Mouse (Mus musculus): ENCODE results near the gene Smad9. TPM values are rescaled to one million over a fixed set of nuclear protein-coding genes. Genes with fewer than 3 reads are reported as not detected.

Smad9 gene
- total and polyA plus RNA-seq, 3 experiments: 0.05 TPM; not detected in 2

DNA sequence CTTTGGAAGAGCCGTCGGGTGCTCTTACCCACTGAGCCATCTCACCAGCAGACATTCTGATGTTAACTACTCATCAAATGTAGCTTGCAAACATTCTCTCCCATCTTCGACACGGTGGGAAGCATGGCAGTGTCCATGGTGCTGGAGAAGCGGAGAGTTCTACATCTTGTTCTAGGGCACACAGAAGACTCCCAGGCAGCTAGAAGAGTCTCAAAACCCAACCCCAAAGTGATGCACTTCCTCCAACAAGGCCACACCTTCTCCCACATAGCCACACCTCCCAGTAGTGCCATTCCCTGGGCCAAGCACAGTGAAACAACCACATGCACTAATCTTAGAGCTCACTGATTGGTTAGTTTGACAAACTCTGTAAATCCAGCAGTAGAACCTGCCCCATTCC is 53.7 kb downstream of the Smad9 start:
- Histone ChIP-seq H3K36me3 (replicated peaks) (peaks cover 15% of the 10 kb centered on the region), H3K4me3 (ENCODE audit: low read depth, low read length) (no peak overlapping the region), H3K27me3 (ENCODE audit: insufficient read depth, low read length) (no peaks in the 10 kb centered on the region), H3K4me1 (ENCODE audit: insufficient read depth, low read depth, low read length) (peaks cover 23% of the 10 kb centered on the region), H3K9me3 (replicated peaks) (no peaks in the 10 kb centered on the region)
- DNase-seq (ENCODE audit: low spot score) (no peak), ATAC-seq (ENCODE audit: extremely low read depth, insufficient number of reproducible peaks, low FRiP score, poor library complexity, severe bottlenecking) (no peak)
- TF ChIP-seq GATA2 (IDR thresholded peaks at IDR 0.05; ENCODE audit: borderline replicate concordance, low read depth, low read length): no peak
- no peak for TF ChIP-seq TAL1 (conservative IDR thresholded peaks at IDR 0.05; ENCODE audit: low read depth, low read length)
- TF ChIP-seq CTCF (IDR thresholded peaks at IDR 0.05; ENCODE audit: low read depth, low read length): no peak
- TF ChIP-seq POLR2AphosphoS5 (IDR thresholded peaks at IDR 0.05; ENCODE audit: insufficient replicate concordance, low read depth, low read length): no peak
- no peak for TF ChIP-seq GATA1 (IDR thresholded peaks at IDR 0.05; ENCODE audit: borderline replicate concordance, low read length)

DNA sequence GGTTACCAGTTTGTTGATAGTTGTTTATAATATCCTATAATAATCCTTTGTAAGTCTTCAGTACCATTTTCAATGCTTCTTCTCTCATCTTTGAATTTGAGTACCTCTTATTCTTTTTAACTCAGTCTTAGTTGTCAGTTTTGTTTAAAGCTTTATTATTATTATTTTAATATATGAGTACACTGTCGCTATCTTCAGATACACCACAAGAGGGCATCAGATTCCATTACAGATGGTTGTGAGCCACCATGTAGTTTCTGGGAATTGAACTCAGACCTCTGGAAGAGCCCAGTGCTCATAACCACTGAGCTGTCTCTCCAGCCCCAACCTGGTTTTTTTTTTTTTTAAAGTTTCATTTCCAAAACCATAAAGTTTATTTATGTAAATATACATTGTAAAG is 56.2 kb downstream of the Smad9 start:
- no peak for DNase-seq (ENCODE audit: low spot score)
- TF ChIP-seq GATA2 (IDR thresholded peaks at IDR 0.05; ENCODE audit: borderline replicate concordance, low read depth, low read length) (no peak), POLR2AphosphoS5 (IDR thresholded peaks at IDR 0.05; ENCODE audit: insufficient replicate concordance, low read depth, low read length) (no peak), GATA1 (IDR thresholded peaks at IDR 0.05; ENCODE audit: borderline replicate concordance, low read length) (no peak), CTCF (IDR thresholded peaks at IDR 0.05; ENCODE audit: low read depth, low read length) (no peak), TAL1 (conservative IDR thresholded peaks at IDR 0.05; ENCODE audit: low read depth, low read length) (no peak)
- no peaks in the 10 kb centered on the region for H3K27me3 ChIP-seq (ENCODE audit: insufficient read depth, low read length)
- no peaks in the 10 kb centered on the region for H3K9me3 ChIP-seq (replicated peaks)
- no peak for ATAC-seq (ENCODE audit: extremely low read depth, insufficient number of reproducible peaks, low FRiP score, poor library complexity, severe bottlenecking)
- peaks cover 12% of the 10 kb centered on the region for H3K4me1 ChIP-seq (ENCODE audit: insufficient read depth, low read depth, low read length)
- no peaks in the 10 kb centered on the region for H3K36me3 ChIP-seq (replicated peaks)
- H3K4me3 ChIP-seq (ENCODE audit: low read depth, low read length): no peak overlapping the region

DNA sequence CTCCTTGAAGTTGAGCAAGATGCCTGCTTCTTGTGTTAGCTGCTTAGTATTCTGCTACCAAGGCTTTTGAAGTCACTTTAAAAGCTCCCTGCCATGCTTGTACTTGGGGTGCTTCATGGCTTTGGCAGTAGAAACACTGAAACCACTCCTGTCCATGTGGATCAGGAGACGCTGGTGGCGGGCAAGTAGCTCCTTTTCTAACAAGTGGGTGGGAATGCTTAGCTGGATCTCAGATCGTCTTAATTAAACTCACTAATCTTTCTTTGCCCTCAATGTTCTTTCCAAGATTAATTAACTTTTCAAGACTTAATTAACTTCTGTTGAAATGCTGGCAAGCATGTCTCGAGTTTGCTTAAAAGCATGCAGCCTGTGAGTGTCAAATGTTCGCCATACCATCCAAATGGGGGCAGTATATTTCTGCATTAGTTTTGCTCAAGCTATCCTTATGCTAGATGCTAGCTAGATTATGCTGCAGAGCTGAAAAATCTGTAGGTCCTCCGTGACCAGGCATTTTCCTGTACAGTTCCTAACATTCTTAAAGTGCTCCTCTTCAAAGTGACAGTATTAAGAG is 58.1 kb downstream of the Smad9 start:
- Histone ChIP-seq H3K9me3 (replicated peaks) (no peaks in the 10 kb centered on the region), H3K36me3 (replicated peaks) (no peaks in the 10 kb centered on the region), H3K4me3 (ENCODE audit: low read depth, low read length) (no peak overlapping the region), H3K27me3 (ENCODE audit: insufficient read depth, low read length) (no peaks in the 10 kb centered on the region), H3K4me1 (ENCODE audit: insufficient read depth, low read depth, low read length) (peaks cover 6% of the 10 kb centered on the region)
- TF ChIP-seq POLR2AphosphoS5 (IDR thresholded peaks at IDR 0.05; ENCODE audit: insufficient replicate concordance, low read depth, low read length): no peak
- no peak for TF ChIP-seq GATA2 (IDR thresholded peaks at IDR 0.05; ENCODE audit: borderline replicate concordance, low read depth, low read length)
- TF ChIP-seq GATA1 (IDR thresholded peaks at IDR 0.05; ENCODE audit: borderline replicate concordance, low read length): no peak
- TF ChIP-seq CTCF (IDR thresholded peaks at IDR 0.05; ENCODE audit: low read depth, low read length): no peak
- ATAC-seq (ENCODE audit: extremely low read depth, insufficient number of reproducible peaks, low FRiP score, poor library complexity, severe bottlenecking) (no peak), DNase-seq (ENCODE audit: low spot score) (no peak)

DNA sequence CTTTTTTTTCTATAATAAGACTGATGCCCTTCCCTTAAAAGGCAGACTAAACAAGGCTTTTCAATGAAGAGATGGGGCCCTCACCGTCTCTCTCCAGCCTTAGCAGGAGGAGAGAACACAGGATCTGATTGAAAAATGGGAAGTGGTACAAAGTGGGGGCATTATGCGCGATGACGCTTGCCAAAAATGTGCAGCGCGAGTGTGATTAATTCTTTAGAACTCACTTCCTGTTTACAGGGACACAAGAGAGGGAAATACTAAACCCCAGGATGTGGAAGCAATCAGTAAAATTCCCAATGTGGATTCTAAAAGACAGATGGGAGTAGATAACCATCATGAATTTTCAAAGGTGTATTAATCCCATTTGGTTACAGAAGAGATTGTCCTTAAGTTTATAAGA is 59.2 kb downstream of the Smad9 start:
- no peaks in the 10 kb centered on the region for H3K9me3 ChIP-seq (replicated peaks)
- DNase-seq (ENCODE audit: low spot score) (no peak), ATAC-seq (ENCODE audit: extremely low read depth, insufficient number of reproducible peaks, low FRiP score, poor library complexity, severe bottlenecking) (no peak)
- no peaks in the 10 kb centered on the region for H3K27me3 ChIP-seq (ENCODE audit: insufficient read depth, low read length)
- H3K4me1 ChIP-seq (ENCODE audit: insufficient read depth, low read depth, low read length): no peaks in the 10 kb centered on the region
- no peaks in the 10 kb centered on the region for H3K36me3 ChIP-seq (replicated peaks)
- no peak overlapping the region for H3K4me3 ChIP-seq (ENCODE audit: low read depth, low read length)
- TF ChIP-seq GATA2 (IDR thresholded peaks at IDR 0.05; ENCODE audit: borderline replicate concordance, low read depth, low read length) (no peak), POLR2AphosphoS5 (IDR thresholded peaks at IDR 0.05; ENCODE audit: insufficient replicate concordance, low read depth, low read length) (no peak), CTCF (IDR thresholded peaks at IDR 0.05; ENCODE audit: low read depth, low read length) (no peak), GATA1 (IDR thresholded peaks at IDR 0.05; ENCODE audit: borderline replicate concordance, low read length) (no peak), TAL1 (conservative IDR thresholded peaks at IDR 0.05; ENCODE audit: low read depth, low read length) (no peak)

DNA sequence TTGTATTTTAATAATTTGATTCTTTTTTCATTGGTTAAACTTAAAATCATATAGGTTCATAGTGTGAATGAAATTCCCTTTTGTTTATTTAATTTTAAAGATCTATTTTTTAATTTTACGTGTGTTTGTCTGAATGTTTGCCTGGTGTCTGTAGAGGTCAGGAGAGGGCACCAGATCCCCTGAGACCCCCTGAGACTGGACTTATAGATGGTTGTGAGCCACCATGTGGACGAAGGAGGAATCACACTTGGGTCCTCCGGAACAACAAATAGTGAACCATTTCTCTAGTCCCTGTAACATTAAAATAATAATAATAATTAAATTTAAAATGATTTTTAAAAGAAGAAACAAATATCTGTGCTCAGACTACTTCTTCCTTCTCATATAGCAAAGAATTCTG is 59.9 kb downstream of the Smad9 start:
- Histone ChIP-seq H3K9me3 (replicated peaks) (no peaks in the 10 kb centered on the region), H3K4me1 (ENCODE audit: insufficient read depth, low read depth, low read length) (no peaks in the 10 kb centered on the region), H3K27me3 (ENCODE audit: insufficient read depth, low read length) (no peaks in the 10 kb centered on the region), H3K4me3 (ENCODE audit: low read depth, low read length) (no peak overlapping the region), H3K36me3 (replicated peaks) (no peaks in the 10 kb centered on the region)
- DNase-seq (ENCODE audit: low spot score) (peak; percentile 11), ATAC-seq (ENCODE audit: extremely low read depth, insufficient number of reproducible peaks, low FRiP score, poor library complexity, severe bottlenecking) (peak; percentile 71)
- TF ChIP-seq POLR2AphosphoS5 (IDR thresholded peaks at IDR 0.05; ENCODE audit: insufficient replicate concordance, low read depth, low read length) (no peak), CTCF (IDR thresholded peaks at IDR 0.05; ENCODE audit: low read depth, low read length) (0 out of 2 replicates have a peak, but pooled peaks have one; percentile 27), TAL1 (conservative IDR thresholded peaks at IDR 0.05; ENCODE audit: low read depth, low read length) (no peak)

DNA sequence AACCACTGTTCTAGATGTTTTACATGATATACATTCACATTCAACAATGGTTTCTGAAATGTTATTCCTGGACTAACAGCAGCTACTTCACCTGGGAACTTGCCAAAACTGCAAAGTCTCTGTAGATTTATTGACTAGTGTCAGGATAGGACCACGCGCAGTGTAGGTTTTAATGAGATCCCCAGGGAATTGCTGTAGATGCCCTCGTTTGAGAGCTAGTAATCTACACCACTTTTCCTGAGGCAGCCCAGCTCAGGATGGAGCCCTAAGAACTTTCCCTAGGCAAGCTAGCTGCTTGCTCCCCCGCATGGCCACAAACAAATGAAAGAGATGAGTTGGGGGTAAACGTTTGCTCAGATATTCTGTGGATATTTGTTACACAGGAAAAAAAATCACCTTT is 67.1 kb downstream of the Smad9 start:
- no peak for TF ChIP-seq TAL1 (conservative IDR thresholded peaks at IDR 0.05; ENCODE audit: low read depth, low read length)
- no peak for TF ChIP-seq POLR2AphosphoS5 (IDR thresholded peaks at IDR 0.05; ENCODE audit: insufficient replicate concordance, low read depth, low read length)
- no peak for TF ChIP-seq GATA1 (IDR thresholded peaks at IDR 0.05; ENCODE audit: borderline replicate concordance, low read length)
- TF ChIP-seq GATA2 (IDR thresholded peaks at IDR 0.05; ENCODE audit: borderline replicate concordance, low read depth, low read length): no peak
- no peak for TF ChIP-seq CTCF (IDR thresholded peaks at IDR 0.05; ENCODE audit: low read depth, low read length)
- DNase-seq (ENCODE audit: low spot score) (no peak), ATAC-seq (ENCODE audit: extremely low read depth, insufficient number of reproducible peaks, low FRiP score, poor library complexity, severe bottlenecking) (no peak)
- Histone ChIP-seq H3K27me3 (ENCODE audit: insufficient read depth, low read length) (no peaks in the 10 kb centered on the region), H3K36me3 (replicated peaks) (no peaks in the 10 kb centered on the region), H3K4me3 (ENCODE audit: low read depth, low read length) (no peak overlapping the region), H3K9me3 (replicated peaks) (no peaks in the 10 kb centered on the region), H3K4me1 (ENCODE audit: insufficient read depth, low read depth, low read length) (no peaks in the 10 kb centered on the region)
